Mouse (Mus musculus): ENCODE measurements around the gene Epn3.
A peak's percentile ranks its signal among the peaks of the same experiment; 100 is the strongest.

Gene Epn3

GRCm38 (mm10) chr11:94498093-94498996 lies 1.4 kb downstream of the Epn3 start:
- DNase-seq (ENCODE audit: extremely low spot score, low spot score): no peak

GRCm38 (mm10) chr11:94495415-94495814 lies 4.4 kb downstream of the Epn3 start:
- DNase-seq (ENCODE audit: extremely low spot score, low spot score): no peak

GRCm38 (mm10) chr11:94491749-94492099 lies 8.1 kb downstream of the Epn3 start:
- no peak for DNase-seq (ENCODE audit: extremely low spot score, low spot score)

- peak; percentile 55 for DNase-seq (ENCODE audit: extremely low spot score, low spot score)
Measured at GRCm38 (mm10) chr11:94491035-94491748, 8.6 kb downstream of the Epn3 start.

GRCm38 (mm10) chr11:94489745-94490144 lies 10.0 kb downstream of the Epn3 start:
- DNase-seq (ENCODE audit: extremely low spot score, low spot score): no peak

GRCm38 (mm10) chr11:94488767-94489533 lies 10.8 kb downstream of the Epn3 start:
- no peak for DNase-seq (ENCODE audit: extremely low spot score, low spot score)

GRCm38 (mm10) chr11:94486001-94486400 lies 13.8 kb downstream of the Epn3 start, which contains the start of gene Spata20:
TSS of gene Spata20 (minus strand) at chr11:94486179.
- peak; percentile 90 for DNase-seq (ENCODE audit: extremely low spot score, low spot score)

GRCm38 (mm10) chr11:94485223-94485622 lies 14.6 kb downstream of the Epn3 start:
- no peak for DNase-seq (ENCODE audit: extremely low spot score, low spot score)

GRCm38 (mm10) chr11:94484636-94485035 lies 15.1 kb downstream of the Epn3 start:
- no peak for DNase-seq (ENCODE audit: extremely low spot score, low spot score)

- no peak for DNase-seq (ENCODE audit: extremely low spot score, low spot score)
Measured at GRCm38 (mm10) chr11:94483921-94484320, 15.9 kb downstream of the Epn3 start.

- no peak for DNase-seq (ENCODE audit: extremely low spot score, low spot score)
Measured at GRCm38 (mm10) chr11:94483436-94483835, 16.3 kb downstream of the Epn3 start.

- DNase-seq (ENCODE audit: extremely low spot score, low spot score): no peak
Measured at GRCm38 (mm10) chr11:94482738-94483137, 17.0 kb downstream of the Epn3 start.

- no peak for DNase-seq (ENCODE audit: extremely low spot score, low spot score)
Measured at GRCm38 (mm10) chr11:94481963-94482362, 17.8 kb downstream of the Epn3 start.

GRCm38 (mm10) chr11:94480382-94480781 lies 19.4 kb downstream of the Epn3 start:
- DNase-seq (ENCODE audit: extremely low spot score, low spot score): no peak

- no peak for DNase-seq (ENCODE audit: extremely low spot score, low spot score)
Measured at GRCm38 (mm10) chr11:94477651-94478050, 22.1 kb downstream of the Epn3 start.

GRCm38 (mm10) chr11:94475722-94476121 lies 24.1 kb downstream of the Epn3 start:
- no peak for DNase-seq (ENCODE audit: extremely low spot score, low spot score)

- DNase-seq (ENCODE audit: extremely low spot score, low spot score): no peak
Measured at GRCm38 (mm10) chr11:94474544-94474910, 25.2 kb downstream of the Epn3 start.

- peak; percentile 88 for DNase-seq (ENCODE audit: extremely low spot score, low spot score)
Measured at GRCm38 (mm10) chr11:94473707-94474543, 25.8 kb downstream of the Epn3 start, which contains the start of gene Cacna1g. TSS of gene Cacna1g (minus strand) at chr11:94474198.

- DNase-seq (ENCODE audit: extremely low spot score, low spot score): peak; percentile 72
Measured at GRCm38 (mm10) chr11:94472916-94473706, 26.7 kb downstream of the Epn3 start.

GRCm38 (mm10) chr11:94472585-94472915 lies 27.2 kb downstream of the Epn3 start:
- DNase-seq (ENCODE audit: extremely low spot score, low spot score): peak; percentile 45
